Mouse (Mus musculus): Measurements from ENCODE around the gene Bag6. TPM values are rescaled to one million over a fixed set of nuclear protein-coding genes. Genes with fewer than 3 reads are reported as not detected.

Gene Bag6
- total RNA-seq (2015; ENCODE audit: low replicate concordance) (23.8 and 47.9 TPM in 2 replicates), total RNA-seq (2017; ENCODE audit: low replicate concordance) (48.1 and 71.4 TPM in 2 replicates)

GRCm38 (mm10) chr17:35134801-35135590 is at the start of gene Bag6:
TSS of gene Bag6 (plus strand) at chr17:35135178.
- ATAC-seq (replicated peaks; ENCODE audit: low FRiP score, poor library complexity, severe bottlenecking): peak; percentile 90

- no peak for ATAC-seq (replicated peaks; ENCODE audit: low FRiP score, poor library complexity, severe bottlenecking)
Measured at GRCm38 (mm10) chr17:35085208-35085865, 49.6 kb upstream of the Bag6 start, which contains the start of gene Ly6g6f. TSS of gene Ly6g6f (minus strand) at chr17:35085610.

GRCm38 (mm10) chr17:35088151-35088550 is 46.8 kb upstream of the Bag6 start:
- no peak for ATAC-seq (replicated peaks; ENCODE audit: low FRiP score, poor library complexity, severe bottlenecking)

GRCm38 (mm10) chr17:35088825-35089644 is 45.9 kb upstream of the Bag6 start, which contains the start of gene Abhd16a:
TSS of gene Abhd16a (plus strand) at chr17:35089263.
- ATAC-seq (replicated peaks; ENCODE audit: low FRiP score, poor library complexity, severe bottlenecking): peak; percentile 90

- peak; percentile 80 for ATAC-seq (replicated peaks; ENCODE audit: low FRiP score, poor library complexity, severe bottlenecking)
Measured at GRCm38 (mm10) chr17:35090166-35090932, 44.6 kb upstream of the Bag6 start.

GRCm38 (mm10) chr17:35092403-35093198 is 42.4 kb upstream of the Bag6 start:
- no peak for ATAC-seq (replicated peaks; ENCODE audit: low FRiP score, poor library complexity, severe bottlenecking)

- ATAC-seq (replicated peaks; ENCODE audit: low FRiP score, poor library complexity, severe bottlenecking): no peak
Measured at GRCm38 (mm10) chr17:35094475-35095365, 40.3 kb upstream of the Bag6 start.

GRCm38 (mm10) chr17:35096597-35096996 is 38.4 kb upstream of the Bag6 start:
- no peak for ATAC-seq (replicated peaks; ENCODE audit: low FRiP score, poor library complexity, severe bottlenecking)

GRCm38 (mm10) chr17:35097164-35097655 is 37.8 kb upstream of the Bag6 start:
- ATAC-seq (replicated peaks; ENCODE audit: low FRiP score, poor library complexity, severe bottlenecking): no peak

GRCm38 (mm10) chr17:35100196-35100765 is 34.7 kb upstream of the Bag6 start:
- no peak for ATAC-seq (replicated peaks; ENCODE audit: low FRiP score, poor library complexity, severe bottlenecking)

- ATAC-seq (replicated peaks; ENCODE audit: low FRiP score, poor library complexity, severe bottlenecking): no peak
Measured at GRCm38 (mm10) chr17:35101161-35101560, 33.8 kb upstream of the Bag6 start.

GRCm38 (mm10) chr17:35102299-35102698 is 32.7 kb upstream of the Bag6 start:
- no peak for ATAC-seq (replicated peaks; ENCODE audit: low FRiP score, poor library complexity, severe bottlenecking)

- ATAC-seq (replicated peaks; ENCODE audit: low FRiP score, poor library complexity, severe bottlenecking): no peak
Measured at GRCm38 (mm10) chr17:35103221-35103690, 31.7 kb upstream of the Bag6 start.

- no peak for ATAC-seq (replicated peaks; ENCODE audit: low FRiP score, poor library complexity, severe bottlenecking)
Measured at GRCm38 (mm10) chr17:35104079-35104478, 30.9 kb upstream of the Bag6 start.

GRCm38 (mm10) chr17:35104754-35105153 is 30.2 kb upstream of the Bag6 start:
- ATAC-seq (replicated peaks; ENCODE audit: low FRiP score, poor library complexity, severe bottlenecking): peak; percentile 81

GRCm38 (mm10) chr17:35105740-35106389 is 29.1 kb upstream of the Bag6 start:
- ATAC-seq (replicated peaks; ENCODE audit: low FRiP score, poor library complexity, severe bottlenecking): peak; percentile 54

Data from erythroblast, adult 5-6 weeks (primary cell).